In the genomic region with DNA sequence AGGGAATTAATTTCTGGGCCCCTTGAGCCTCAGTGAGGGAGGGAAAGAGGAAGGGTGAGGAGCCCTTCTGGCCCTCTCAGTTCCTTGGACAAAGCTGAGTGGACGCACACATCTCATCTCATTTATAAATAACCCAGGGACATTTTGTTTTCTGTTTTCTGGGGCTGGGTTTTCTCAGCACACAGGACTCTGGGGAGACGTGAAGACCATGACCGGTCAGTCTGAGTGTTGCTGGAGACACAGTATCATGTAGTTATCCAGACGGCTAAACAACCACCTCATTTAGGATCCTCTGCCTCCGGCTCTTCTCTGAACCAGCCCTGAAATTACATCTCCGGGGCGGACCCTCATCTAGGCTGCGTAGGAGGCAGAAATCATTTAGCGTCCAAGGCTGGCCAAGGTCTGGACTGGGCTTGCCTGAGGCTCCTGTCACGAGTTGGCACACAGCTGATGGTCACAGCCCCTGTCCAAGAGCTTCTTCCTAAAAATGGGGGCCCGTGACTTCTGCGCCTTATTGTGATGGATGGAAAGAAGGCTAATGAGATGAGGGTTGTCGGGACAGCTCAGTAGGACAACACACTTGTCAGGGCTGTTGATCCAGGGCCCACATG, we compare ENCODE assay signal across 25 mouse cellular contexts. TPM values are rescaled to one million over a fixed set of nuclear protein-coding genes. Genes with fewer than 3 reads are reported as not detected.
DNase-seq lines count a peak whose midpoint lies in the region; ATAC-seq and TF ChIP-seq lines count a peak whose summit lies in the region.
"Had no signal": no experiment of that assay in that cellular context is flagged by ENCODE, and none has a peak within 500 bp of the region (broad histone marks: within the 10 kb centered on the region; RNA-seq: fewer than 3 reads in every experiment).

No protein-coding gene starts in this region.

- H3K9me3 ChIP-seq in heart, embryonic 11.5 days (replicated peaks; ENCODE audit: control insufficient read depth, low read length): no peaks in the 10 kb centered on the region
- H3K9me3 ChIP-seq in liver, embryonic 15.5 days (replicated peaks): no peaks in the 10 kb centered on the region
- H3K9me3 ChIP-seq in liver, embryonic 11.5 days (ENCODE audit: control insufficient read depth, low read length): no peaks in the 10 kb centered on the region
- H3K9me3 ChIP-seq in CH12.LX (replicated peaks; ENCODE audit: low read length): no peaks in the 10 kb centered on the region
- H3K9me3 ChIP-seq: forebrain, embryonic 15.5 days; intestine, embryonic 15.5 days; kidney, embryonic 15.5 days; limb, embryonic 12.5 days; midbrain, embryonic 10.5 days had no signal

- DNase-seq in cerebellum, adult 9-11 months: peak; percentile 67
- no peak for DNase-seq in cerebellum, adult 8-10 months
- DNase-seq in heart, adult 11 months: peak; percentile 97
- no peak for DNase-seq in liver, embryonic 11.5 days (ENCODE audit: low spot score)
- no peak for DNase-seq in CH12.LX (ENCODE audit: extremely low read depth)
- no peak for DNase-seq in right cerebral cortex, postnatal 4 days
- DNase-seq: adrenal gland, postnatal 25 days; right cerebral cortex, postnatal 14 days; thymus, postnatal 14 days had no signal

- no peak overlapping the region for H3K4me3 ChIP-seq in heart, embryonic 11.5 days (ENCODE audit: low read depth, low read length)
- no peak overlapping the region for H3K4me3 ChIP-seq in liver, embryonic 15.5 days (replicated peaks)
- no peak overlapping the region for H3K4me3 ChIP-seq in liver, embryonic 11.5 days (ENCODE audit: low read depth, low read length)
- H3K4me3 ChIP-seq in CH12.LX (replicated peaks in 1 of 3; ENCODE audit: low read depth in 2 of 3, low read length in 2 of 3, poor library complexity in 1 of 3): no peak overlapping the region
- H3K4me3 ChIP-seq: forebrain, embryonic 15.5 days; intestine, embryonic 15.5 days; kidney, embryonic 15.5 days; limb, embryonic 12.5 days had no signal

- 85% methylated on average over 13 of the region's 13 CpGs for WGBS in heart, embryonic 11.5 days (ENCODE audit: insufficient replicate concordance)
- WGBS in liver, embryonic 15.5 days (ENCODE audit: insufficient replicate concordance): 85% methylated on average over 13 of the region's 13 CpGs
- 89% methylated on average over 13 of the region's 13 CpGs for whole genome bisulfite sequencing in liver, embryonic 11.5 days

- TF ChIP-seq POLR2A in CH12.LX (IDR thresholded peaks at IDR 0.05; ENCODE audit: low read depth, low read length): no peak

- no peak overlapping the region for H3K9ac ChIP-seq in heart, embryonic 11.5 days (ENCODE audit: low read depth, low read length)
- no peak overlapping the region for H3K9ac ChIP-seq in liver, embryonic 15.5 days
- H3K9ac ChIP-seq in liver, embryonic 11.5 days (ENCODE audit: low read depth, low read length): no peak overlapping the region
- H3K9ac ChIP-seq in CH12.LX (ENCODE audit: insufficient read depth, low read depth): 0 out of 2 replicates have a peak overlapping the region, but pooled peaks have one; percentile 6
- H3K9ac ChIP-seq: forebrain, embryonic 15.5 days; hindbrain, embryonic 14.5 days; intestine, embryonic 15.5 days; kidney, embryonic 15.5 days; limb, embryonic 12.5 days had no signal

- peaks cover 16% of the 10 kb centered on the region for H3K4me1 ChIP-seq in heart, embryonic 11.5 days (ENCODE audit: control insufficient read depth, insufficient read depth, low read length)
- peaks cover 88% of the 10 kb centered on the region for H3K4me1 ChIP-seq in liver, embryonic 15.5 days (replicated peaks)
- H3K4me1 ChIP-seq in liver, embryonic 11.5 days (replicated peaks; ENCODE audit: control insufficient read depth, insufficient read depth, low read length): peaks cover 20% of the 10 kb centered on the region
- peaks cover 14 to 43% of the 10 kb centered on the region in 2 experiments for H3K4me1 ChIP-seq in CH12.LX (ENCODE audit: control insufficient read depth in 1 of 2, insufficient read depth in 2 of 2)

- H3K36me3 ChIP-seq in heart, embryonic 11.5 days (ENCODE audit: control insufficient read depth, insufficient read depth, low read length): no peaks in the 10 kb centered on the region
- 0 out of 2 replicates have a peak, but pooled peaks cover 5% of the 10 kb centered on the region for H3K36me3 ChIP-seq in liver, embryonic 15.5 days (replicated peaks)
- H3K36me3 ChIP-seq in liver, embryonic 11.5 days (ENCODE audit: control insufficient read depth, insufficient read depth, low read length): no peaks in the 10 kb centered on the region
- peaks cover 10 to 14% of the 10 kb centered on the region in 2 experiments for H3K36me3 ChIP-seq in CH12.LX (replicated peaks in 1 of 2; ENCODE audit: control insufficient read depth in 1 of 2, insufficient read depth in 1 of 2, low read length in 1 of 2)
- H3K36me3 ChIP-seq: forebrain, embryonic 15.5 days; intestine, embryonic 15.5 days; kidney, embryonic 15.5 days had no signal

- no peak for TF ChIP-seq RAD21 in CH12.LX (IDR thresholded peaks at IDR 0.05; ENCODE audit: low read depth, low read length)

- peaks cover 29% of the 10 kb centered on the region for H3K79me2 ChIP-seq in CH12.LX (replicated peaks; ENCODE audit: control insufficient read depth, extremely low read depth, insufficient read depth, poor library complexity, severe bottlenecking)

- in situ Hi-C loops in CH12.LX (cut with MboI; ENCODE audit: low pct_ligation_motif_present, low pct_unique_long_range_greater_than_20kb, low sequenced_read_pairs): no loop called here

- dilution Hi-C loops in CH12.LX (cut with MboI; ENCODE audit: extremely low pct_ligation_motif_present, extremely low pct_unique_long_range_greater_than_20kb, low sequenced_read_pairs): no loop called here

- TF ChIP-seq CTCF in CH12.LX (conservative IDR thresholded peaks at IDR 0.05 in 1 of 2, IDR thresholded peaks at IDR 0.05 in 1 of 2; ENCODE audit: low read depth in 2 of 2, low read length in 2 of 2): no peak

- no peak for TF ChIP-seq EP300 in CH12.LX (IDR thresholded peaks at IDR 0.05; ENCODE audit: low read length)

- no peak overlapping the region for H3K4me2 ChIP-seq in heart, embryonic 11.5 days
- no peak overlapping the region for H3K4me2 ChIP-seq in liver, embryonic 15.5 days
- H3K4me2 ChIP-seq in liver, embryonic 11.5 days: no peak overlapping the region
- H3K4me2 ChIP-seq in CH12.LX (ENCODE audit: insufficient read depth, low read depth, poor library complexity, severe bottlenecking): peak overlapping the region; percentile 50; the same call in 1 of the 2 replicates
- H3K4me2 ChIP-seq: forebrain, embryonic 15.5 days; hindbrain, embryonic 14.5 days; intestine, embryonic 15.5 days; kidney, embryonic 15.5 days; limb, embryonic 12.5 days had no signal

- no peak for ATAC-seq in heart, embryonic 11.5 days (replicated peaks; ENCODE audit: insufficient number of reproducible peaks, low FRiP score, low TSS enrichment)
- ATAC-seq in liver, embryonic 15.5 days (ENCODE audit: insufficient read depth): no peak
- ATAC-seq in liver, embryonic 11.5 days (replicated peaks; ENCODE audit: low FRiP score): no peak
- ATAC-seq: forebrain, embryonic 15.5 days; intestine, embryonic 15.5 days had no signal

- no peaks in the 10 kb centered on the region for H3K27me3 ChIP-seq in heart, embryonic 11.5 days (ENCODE audit: control insufficient read depth, insufficient read depth, low read length)
- H3K27me3 ChIP-seq in liver, embryonic 15.5 days: no peaks in the 10 kb centered on the region
- H3K27me3 ChIP-seq in liver, embryonic 11.5 days (replicated peaks; ENCODE audit: control insufficient read depth, insufficient read depth, low read length): no peaks in the 10 kb centered on the region
- no peaks in the 10 kb centered on the region for H3K27me3 ChIP-seq in CH12.LX (replicated peaks)
- H3K27me3 ChIP-seq: forebrain, embryonic 15.5 days; intestine, embryonic 15.5 days; kidney, embryonic 15.5 days had no signal

- H3K27ac ChIP-seq in heart, embryonic 11.5 days (ENCODE audit: low read depth, low read length): no peak overlapping the region; the same call in 1 of the 2 replicates
- H3K27ac ChIP-seq in liver, embryonic 15.5 days (replicated peaks): 0 out of 2 replicates have a peak overlapping the region, but pooled peaks have one; percentile 14
- H3K27ac ChIP-seq in liver, embryonic 11.5 days (ENCODE audit: low read depth, low read length): no peak overlapping the region
- H3K27ac ChIP-seq in CH12.LX (ENCODE audit: insufficient read depth, low read depth): peak overlapping the region; percentile 47
- H3K27ac ChIP-seq: forebrain, embryonic 15.5 days; hindbrain, embryonic 14.5 days; intestine, embryonic 15.5 days; kidney, embryonic 15.5 days; limb, embryonic 12.5 days; macrophage; midbrain, embryonic 10.5 days; stomach, postnatal 0 days had no signal

RNA-seq across cellular contexts. Expression of a gene that starts 2.4 kb away (rescaled TPM):
- polyA plus RNA-seq in heart, embryonic 11.5 days (2014; fragmentation: Nextera tagmentation; extraction: Ambion mirVana): 70.0 and 82.8 TPM in 2 replicates
- 64.0 and 69.3 TPM in 2 replicates for polyA plus RNA-seq in liver, embryonic 15.5 days (2015; fragmentation: Nextera tagmentation; extraction: Ambion mirVana)
- 96.5 and 105 TPM in 2 replicates for polyA plus RNA-seq in liver, embryonic 11.5 days (2014; fragmentation: Nextera tagmentation; extraction: Ambion mirVana)
- total RNA-seq in CH12.LX (2012; rRNA removed) (231 and 400 TPM in 2 replicates), CH12.LX (2014; rRNA removed) (97.4 and 131 TPM in 2 replicates)
- 245 and 301 TPM in 2 replicates for polyA plus RNA-seq in CH12.LX (2012; ENCODE audit: insufficient read length, low read depth)

RNA-seq across cellular contexts. Expression of a gene that starts 32.2 kb away (rescaled TPM):
- 0.44 and 0.74 TPM in 2 replicates for polyA plus RNA-seq in heart, embryonic 11.5 days (2014; fragmentation: Nextera tagmentation; extraction: Ambion mirVana)
- polyA plus RNA-seq in liver, embryonic 15.5 days (2015; fragmentation: Nextera tagmentation; extraction: Ambion mirVana): 0.21 and 0.38 TPM in 2 replicates
- polyA plus RNA-seq in liver, embryonic 11.5 days (2014; fragmentation: Nextera tagmentation; extraction: Ambion mirVana): 0.26 and 1.2 TPM in 2 replicates
- total RNA-seq in CH12.LX (2012; rRNA removed) (4.1 and 4.2 TPM in 2 replicates), CH12.LX (2014; rRNA removed) (0.65 and 0.79 TPM in 2 replicates)
- polyA plus RNA-seq in CH12.LX (2012; ENCODE audit: insufficient read length, low read depth): 2.3 and 2.6 TPM in 2 replicates

RNA-seq across cellular contexts. Expression of a gene that starts 32.6 kb away (rescaled TPM):
- 6.1 and 8.4 TPM in 2 replicates for polyA plus RNA-seq in heart, embryonic 11.5 days (2014; fragmentation: Nextera tagmentation; extraction: Ambion mirVana)
- polyA plus RNA-seq in liver, embryonic 15.5 days (2015; fragmentation: Nextera tagmentation; extraction: Ambion mirVana): 4.7 and 5.8 TPM in 2 replicates
- 10.4 and 13.5 TPM in 2 replicates for polyA plus RNA-seq in liver, embryonic 11.5 days (2014; fragmentation: Nextera tagmentation; extraction: Ambion mirVana)
- total RNA-seq in CH12.LX (2012; rRNA removed) (9.5 and 10.0 TPM in 2 replicates), CH12.LX (2014; rRNA removed) (2.3 and 2.8 TPM in 2 replicates)
- 9.4 and 13.9 TPM in 2 replicates for polyA plus RNA-seq in CH12.LX (2012; ENCODE audit: insufficient read length, low read depth)

RNA-seq across cellular contexts. Expression of a gene that starts 38.4 kb away (rescaled TPM):
- polyA plus RNA-seq in heart, embryonic 11.5 days (2014; fragmentation: Nextera tagmentation; extraction: Ambion mirVana): 22.2 and 27.7 TPM in 2 replicates
- polyA plus RNA-seq in liver, embryonic 15.5 days (2015; fragmentation: Nextera tagmentation; extraction: Ambion mirVana): 3.3 and 5.0 TPM in 2 replicates
- 10.5 and 12.0 TPM in 2 replicates for polyA plus RNA-seq in liver, embryonic 11.5 days (2014; fragmentation: Nextera tagmentation; extraction: Ambion mirVana)
- 7.8 and 9.8 TPM in 2 replicates for total RNA-seq in CH12.LX (2012; rRNA removed)
- 2.8 and 3.0 TPM in 2 replicates for total RNA-seq in CH12.LX (2014; rRNA removed)
- 3.4 and 4.1 TPM in 2 replicates for polyA plus RNA-seq in CH12.LX (2012; ENCODE audit: insufficient read length, low read depth)

RNA-seq across cellular contexts. Expression of a gene that starts 47.9 kb away (rescaled TPM):
- polyA plus RNA-seq in heart, embryonic 11.5 days (2014; fragmentation: Nextera tagmentation; extraction: Ambion mirVana): 0.29 TPM in 1 of 2 replicates, not detected in the other
- polyA plus RNA-seq in liver, embryonic 15.5 days (2015; fragmentation: Nextera tagmentation; extraction: Ambion mirVana): 0.15 and 0.28 TPM in 2 replicates
- 0.70 TPM in 1 of 2 replicates, not detected in the other for polyA plus RNA-seq in liver, embryonic 11.5 days (2014; fragmentation: Nextera tagmentation; extraction: Ambion mirVana)
- total RNA-seq in CH12.LX (2012; rRNA removed) (not detected in 2 replicates), CH12.LX (2014; rRNA removed) (not detected in 2 replicates)
- not detected in 2 replicates for polyA plus RNA-seq in CH12.LX (2012; ENCODE audit: insufficient read length, low read depth)
- total RNA-seq: heart, adult 8-10 months; heart, postnatal 25 days; layer of hippocampus, postnatal 14 days; left cerebral cortex, postnatal 10 days; midbrain, postnatal 0 days; neutrophil, adult 5-6 weeks had no signal
- polyA plus RNA-seq: forebrain, embryonic 15.5 days; hindbrain, embryonic 14.5 days; macrophage; midbrain, embryonic 10.5 days; midbrain, postnatal 0 days had no signal

Comparison
In these comparisons a context has a peak if more than half of its experiments do, and no peak if none do; other contexts are left out.
1. DNase-seq: peak in cerebellum, adult 9-11 months (single experiment) and heart, adult 11 months (single experiment); none in cerebellum, adult 8-10 months (single experiment), liver, embryonic 11.5 days (single experiment), CH12.LX (single experiment) and right cerebral cortex, postnatal 4 days (single experiment).
2. H3K27ac ChIP-seq: peak in liver, embryonic 15.5 days (single experiment) and CH12.LX (single experiment); none in heart, embryonic 11.5 days (single experiment) and liver, embryonic 11.5 days (single experiment).